Mouse (Mus musculus): ENCODE data around the gene Smc4. TPM values are rescaled to one million over a fixed set of nuclear protein-coding genes. Genes with fewer than 3 reads are reported as not detected.
"Not testable (repeated sequence)": the region's sequence is repeated elsewhere in the genome, so short reads cannot be mapped to it uniquely, and the experiment has no call there.

Smc4 gene
- total RNA-seq, 2 experiments from 2014 or later = 9.2 to 11.9 TPM

DNA sequence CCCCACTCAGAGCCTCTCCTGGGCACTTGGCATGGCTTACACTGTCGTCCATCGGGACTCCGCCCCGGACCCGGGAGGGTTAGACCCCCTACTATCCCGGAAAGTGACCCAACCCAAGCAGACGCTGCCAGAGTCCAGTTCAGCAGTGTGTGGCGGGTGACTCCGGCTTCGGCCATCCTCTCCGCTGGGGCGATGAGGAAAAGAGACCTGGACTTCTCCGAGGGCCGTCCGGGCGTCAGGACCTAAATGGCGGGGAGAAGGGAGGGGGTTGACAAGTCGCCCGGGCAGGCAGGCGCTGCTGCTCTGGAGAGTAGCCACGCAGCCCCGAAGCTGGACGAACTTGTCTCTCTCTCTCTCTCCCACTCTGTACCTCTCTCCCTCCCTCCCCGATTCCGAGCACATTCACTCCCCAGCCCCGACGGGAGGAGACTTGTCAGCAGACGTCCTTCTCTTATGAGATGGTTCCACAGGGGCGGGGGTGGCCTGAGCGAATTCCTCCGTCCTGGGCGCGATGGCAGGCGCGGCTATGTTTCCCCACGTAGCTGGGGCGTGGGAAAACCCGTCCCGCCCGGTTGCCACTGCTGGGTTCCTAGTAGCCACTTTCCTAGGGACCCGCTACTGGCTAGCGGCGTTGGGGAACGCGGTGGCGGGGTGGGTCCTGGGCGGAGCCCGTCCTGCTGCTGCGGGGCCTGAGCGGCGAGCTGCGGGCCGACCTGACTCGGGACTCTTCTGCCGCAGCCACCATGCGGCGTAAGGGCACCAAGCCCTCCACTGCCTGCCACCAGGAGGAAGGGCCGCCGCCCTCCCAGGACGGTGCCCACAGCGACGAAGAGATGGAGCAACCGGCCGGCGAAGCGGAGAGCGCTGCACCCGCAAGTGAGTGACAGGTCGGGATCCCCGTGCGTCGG, 1.1 kb downstream of the Smc4 start:
- intact Hi-C loops (cut with DNase I) = loop anchor here (5.0 kb wide), 1 partner anchor 37 kb away; the partner anchor contains the start of gene Trim59
- peak; percentile 34 to 79 for DNase-seq (ENCODE audit: extremely low spot score in 1 of 2, low spot score in 2 of 2)

DNA sequence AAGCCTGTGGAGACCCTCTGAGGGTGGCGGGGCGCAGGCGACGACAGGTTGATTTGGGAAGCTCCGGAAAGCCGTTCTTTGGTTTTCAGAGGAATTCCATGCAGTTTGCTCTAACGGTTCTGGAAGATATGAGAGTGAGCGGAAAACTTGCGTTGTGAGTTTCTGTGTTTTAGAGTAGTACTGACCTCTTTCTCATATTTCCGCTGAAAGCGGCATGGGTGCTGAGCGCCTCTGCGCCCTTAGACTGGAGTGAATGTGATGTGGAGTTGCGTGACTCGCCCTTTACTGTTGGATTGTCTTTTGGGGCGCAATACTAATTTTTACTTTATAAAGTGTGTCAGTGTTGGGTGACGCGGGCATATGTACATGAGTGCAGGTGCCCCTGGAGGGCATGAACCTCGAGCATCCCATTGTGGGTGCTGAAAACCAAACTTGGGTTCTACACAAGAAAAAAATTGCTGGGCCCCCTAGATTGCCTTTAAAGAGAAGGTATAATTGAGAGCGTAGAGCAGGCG, 1.8 kb downstream of the Smc4 start:
- intact Hi-C loops (cut with DNase I) = loop anchor here (5.0 kb wide), 1 partner anchor 36 kb away; the partner anchor contains the start of gene Trim59
- DNase-seq (ENCODE audit: extremely low spot score in 1 of 2, low spot score in 2 of 2) = no peak

- no peak for DNase-seq (ENCODE audit: extremely low spot score in 1 of 2, low spot score in 2 of 2)
- intact Hi-C loops (cut with DNase I) = loop anchor here (5.0 kb wide), 1 partner anchor 33 kb away; the partner anchor contains the start of gene Trim59
Observed at GRCm38 (mm10) chr3:69008873-69009272, 4.3 kb downstream of the Smc4 start.

GRCm38 (mm10) chr3:69017181-69017580, 12.6 kb downstream of the Smc4 start:
- DNase-seq (ENCODE audit: extremely low spot score in 1 of 2, low spot score in 2 of 2) = no peak
- intact Hi-C loops (cut with DNase I) = no loop called here

DNA sequence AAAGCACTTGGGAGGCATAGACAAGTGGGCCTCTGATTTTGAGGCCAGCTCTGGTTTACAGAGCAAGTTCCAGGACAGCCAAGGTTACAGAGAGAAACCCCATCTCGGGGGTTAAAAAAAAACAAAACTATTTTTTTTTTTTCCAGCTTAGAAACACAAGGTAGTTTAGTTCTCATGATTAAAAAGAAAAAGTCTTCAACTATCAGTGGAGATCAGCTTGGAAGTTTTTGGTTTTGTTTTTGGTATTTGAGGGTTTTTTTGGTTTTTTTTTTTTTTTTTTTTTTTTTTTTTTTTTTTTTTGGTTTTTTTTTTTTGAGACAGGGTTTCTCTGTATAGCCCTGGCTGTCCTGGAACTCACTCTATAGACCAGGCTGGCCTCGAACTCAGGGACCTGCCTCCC, 14.1 kb downstream of the Smc4 start:
- DNase-seq (ENCODE audit: extremely low spot score in 1 of 2, low spot score in 2 of 2); intact Hi-C loops (cut with DNase I): not testable (repeated sequence)

- DNase-seq (ENCODE audit: extremely low spot score in 1 of 2, low spot score in 2 of 2) = no peak
- intact Hi-C loops (cut with DNase I) = no loop called here
Observed at GRCm38 (mm10) chr3:69020285-69020684, 15.7 kb downstream of the Smc4 start.

- intact Hi-C loops (cut with DNase I) = no loop called here
Observed at GRCm38 (mm10) chr3:69020764-69021163, 16.2 kb downstream of the Smc4 start.

DNA sequence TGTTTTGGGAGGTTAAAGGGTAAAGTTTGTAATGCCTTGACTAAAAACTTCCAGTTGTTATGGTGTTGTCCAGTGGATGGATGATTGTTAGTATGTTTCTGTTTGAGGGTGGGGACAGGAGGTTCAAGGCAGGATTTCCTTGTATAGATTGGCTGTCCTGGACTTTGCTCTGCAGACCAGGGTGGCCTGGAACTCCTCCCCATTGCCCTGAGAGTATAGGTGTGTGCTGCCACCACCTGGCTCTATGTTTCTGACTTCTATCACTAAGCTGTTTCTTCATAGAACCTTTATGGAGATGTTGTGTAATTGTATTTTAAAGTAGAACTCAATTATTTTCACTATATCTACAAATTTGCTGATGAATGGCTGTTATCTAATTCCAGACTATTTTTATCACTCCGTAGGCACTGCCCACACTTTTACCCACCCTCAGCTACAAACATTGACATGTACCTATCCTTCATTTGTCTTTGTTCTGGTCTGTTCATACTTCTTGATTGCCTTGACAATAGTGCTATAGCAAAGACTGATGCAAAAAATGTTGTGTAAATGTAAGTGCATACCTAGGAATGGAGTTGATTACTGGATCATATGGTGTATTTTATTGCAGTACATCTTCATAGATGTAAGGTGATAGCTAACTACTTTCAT, 21.7 kb downstream of the Smc4 start:
- intact Hi-C loops (cut with DNase I) = no loop called here
- no peak for DNase-seq (ENCODE audit: extremely low spot score in 1 of 2, low spot score in 2 of 2)

More at GRCm38 (mm10) chr3:69020764-69021163, 16.2 kb downstream of the Smc4 start:
- no peak for DNase-seq (ENCODE audit: extremely low spot score in 1 of 2, low spot score in 2 of 2)

DNA sequence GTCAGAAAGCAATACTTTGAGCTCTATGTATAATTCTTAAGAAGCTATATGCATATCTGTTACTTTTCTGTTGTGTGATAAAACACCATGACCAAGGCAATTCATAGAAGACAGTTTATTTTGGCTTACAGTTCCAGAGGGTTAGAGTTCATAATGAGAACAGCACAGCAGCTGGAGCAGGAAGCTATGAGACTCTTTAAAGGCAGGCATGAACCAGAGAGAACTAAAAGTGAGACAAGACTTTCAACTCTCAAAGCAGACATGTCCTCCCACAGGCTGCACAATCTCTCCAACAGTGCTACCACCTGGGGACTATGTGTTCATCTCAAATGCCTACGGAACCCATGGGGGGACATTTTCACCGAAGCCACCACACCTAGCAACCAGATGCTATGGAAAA, 35.6 kb downstream of the Smc4 start:
- intact Hi-C loops (cut with DNase I) = loop anchor here (5.0 kb wide), 1 partner anchor 33 kb away; no protein-coding TSS in a partner anchor
- no peak for DNase-seq (ENCODE audit: extremely low spot score in 1 of 2, low spot score in 2 of 2)

GRCm38 (mm10) chr3:69041298-69041697, 36.8 kb downstream of the Smc4 start:
- intact Hi-C loops (cut with DNase I) = loop anchor here (5.0 kb wide), 1 partner anchor 34 kb away; no protein-coding TSS in a partner anchor
- no peak for DNase-seq (ENCODE audit: extremely low spot score in 1 of 2, low spot score in 2 of 2)

- intact Hi-C loops (cut with DNase I) = loop anchor here (5.0 kb wide), 1 partner anchor 37 kb away; no protein-coding TSS in a partner anchor
Observed at GRCm38 (mm10) chr3:69044167-69044591, 39.6 kb downstream of the Smc4 start.

GRCm38 (mm10) chr3:69044645-69045399, 40.3 kb downstream of the Smc4 start, which contains the start of gene Trim59:
Gene Trim59, minus strand, starts transcription at chr3:69044755.
- peak; percentile 83 to 92 for DNase-seq (ENCODE audit: extremely low spot score in 1 of 2, low spot score in 2 of 2)
- intact Hi-C loops (cut with DNase I) = loop anchor here (5.0 kb wide), 1 partner anchor 38 kb away; no protein-coding TSS in a partner anchor

More at GRCm38 (mm10) chr3:69044167-69044591, 39.6 kb downstream of the Smc4 start:
- DNase-seq (ENCODE audit: extremely low spot score in 1 of 2, low spot score in 2 of 2) = no peak

- intact Hi-C loops (cut with DNase I) = no loop called here
Observed at GRCm38 (mm10) chr3:69045400-69045703, 40.8 kb downstream of the Smc4 start.

GRCm38 (mm10) chr3:69045750-69046149, 41.2 kb downstream of the Smc4 start:
- intact Hi-C loops (cut with DNase I) = no loop called here

More at GRCm38 (mm10) chr3:69045400-69045703, 40.8 kb downstream of the Smc4 start:
- DNase-seq (ENCODE audit: extremely low spot score in 1 of 2, low spot score in 2 of 2) = no peak

GRCm38 (mm10) chr3:69046509-69046908, 42.0 kb downstream of the Smc4 start:
- no peak for DNase-seq (ENCODE audit: extremely low spot score in 1 of 2, low spot score in 2 of 2)
- intact Hi-C loops (cut with DNase I) = no loop called here

More at GRCm38 (mm10) chr3:69045750-69046149, 41.2 kb downstream of the Smc4 start:
- no peak for DNase-seq (ENCODE audit: extremely low spot score in 1 of 2, low spot score in 2 of 2)

- DNase-seq (ENCODE audit: extremely low spot score in 1 of 2, low spot score in 2 of 2) = no peak
- intact Hi-C loops (cut with DNase I) = no loop called here
Observed at GRCm38 (mm10) chr3:69047684-69048083, 43.1 kb downstream of the Smc4 start.

- intact Hi-C loops (cut with DNase I) = no loop called here
- no peak for DNase-seq (ENCODE audit: extremely low spot score in 1 of 2, low spot score in 2 of 2)
Observed at GRCm38 (mm10) chr3:69049011-69049410, 44.5 kb downstream of the Smc4 start.

GRCm38 (mm10) chr3:69051894-69052293, 47.4 kb downstream of the Smc4 start:
- intact Hi-C loops (cut with DNase I) = no loop called here

More at GRCm38 (mm10) chr3:69051894-69052293, 47.4 kb downstream of the Smc4 start:
- no peak for DNase-seq (ENCODE audit: extremely low spot score in 1 of 2, low spot score in 2 of 2)
